Mouse (Mus musculus) adrenal gland, postnatal 14 days (tissue): Measurements from ENCODE around the gene Efemp2. TPM values are rescaled to one million over a fixed set of nuclear protein-coding genes. Genes with fewer than 3 reads are reported as not detected.

Source experiments
- DNase-seq: peaks from one replicate; pipeline ENCODE4 v3.0.0; 2021; ENCODE audit warnings: mixed read lengths
- total RNA-seq: library from RNA; stranded (reverse); gene quantifications from 2 replicates; pipeline ENCODE4 v1.2.3, GENCODE M21; 2021

Gene Efemp2
- total RNA-seq, 1 experiment from 2014 or later = 45.9 TPM

GRCm38 (mm10) chr19:5477004-5477667 lies 3.4 kb downstream of the Efemp2 start:
- peak; percentile 60 for DNase-seq

- DNase-seq = peak; percentile 70
Observed at GRCm38 (mm10) chr19:5477668-5478300, 4.0 kb downstream of the Efemp2 start.

GRCm38 (mm10) chr19:5480016-5480415 lies 6.3 kb downstream of the Efemp2 start:
- DNase-seq = no peak

- DNase-seq = no peak
Observed at GRCm38 (mm10) chr19:5481398-5481797, 7.6 kb downstream of the Efemp2 start.

GRCm38 (mm10) chr19:5483386-5484359 lies 9.9 kb downstream of the Efemp2 start:
- peak; percentile 1 for DNase-seq

GRCm38 (mm10) chr19:5484496-5484895 lies 10.7 kb downstream of the Efemp2 start:
- DNase-seq = no peak

- no peak for DNase-seq
Observed at GRCm38 (mm10) chr19:5485371-5485770, 11.6 kb downstream of the Efemp2 start.

GRCm38 (mm10) chr19:5485821-5486220 lies 12.1 kb downstream of the Efemp2 start:
- no peak for DNase-seq

- DNase-seq = no peak
Observed at GRCm38 (mm10) chr19:5486286-5486685, 12.5 kb downstream of the Efemp2 start.

- no peak for DNase-seq
Observed at GRCm38 (mm10) chr19:5486771-5487170, 13.0 kb downstream of the Efemp2 start.

- peak; percentile 98 for DNase-seq
Observed at GRCm38 (mm10) chr19:5487768-5488550, 14.2 kb downstream of the Efemp2 start, which contains the start of gene Mus81. TSS of gene Mus81 (minus strand) at chr19:5488402.

GRCm38 (mm10) chr19:5488878-5489571 lies 15.3 kb downstream of the Efemp2 start:
- DNase-seq = peak; percentile 97

GRCm38 (mm10) chr19:5489721-5490120 lies 16.0 kb downstream of the Efemp2 start:
- DNase-seq = peak; percentile 2

GRCm38 (mm10) chr19:5490313-5490897 lies 16.7 kb downstream of the Efemp2 start, which contains the start of gene Cfl1:
TSS of gene Cfl1 (plus strand) at chr19:5490455.
- peak; percentile 97 for DNase-seq

GRCm38 (mm10) chr19:5490898-5491708 lies 17.3 kb downstream of the Efemp2 start:
- DNase-seq = peak; percentile 91

GRCm38 (mm10) chr19:5492641-5493040 lies 18.9 kb downstream of the Efemp2 start:
- DNase-seq = peak; percentile 2

GRCm38 (mm10) chr19:5493301-5493721 lies 19.6 kb downstream of the Efemp2 start:
- DNase-seq = peak; percentile 54

- DNase-seq = peak; percentile 2
Observed at GRCm38 (mm10) chr19:5494314-5494713, 20.6 kb downstream of the Efemp2 start.

- peak; percentile 3 for DNase-seq
Observed at GRCm38 (mm10) chr19:5495353-5496051, 21.7 kb downstream of the Efemp2 start.
